Mouse (Mus musculus) lung, postnatal 0 days (tissue): ENCODE results near the gene Zc3h13. TPM values are rescaled to one million over a fixed set of nuclear protein-coding genes. Genes with fewer than 3 reads are reported as not detected.

Experiments
- ATAC-seq: fragments of 200-750 bp; cut with Nextera tagmentation; 2 replicates; pipeline ENCODE4 v1.8.0; 2017; ENCODE audit warnings: moderate library complexity
- DNase-seq: peaks from one replicate; pipeline ENCODE4 v3.0.0-alpha.2; 2016; ENCODE audit warnings: low spot score
- H3K27ac ChIP-seq: fragments of 300-500 bp; sonication (generic); 2 replicates; pipeline ENCODE4 v1.5.1; 2014; ENCODE audit warnings: antibody characterized with exemption, mild to moderate bottlenecking, low read length, mixed read lengths
- H3K27me3 ChIP-seq: fragments of 300-500 bp; sonication (generic); replicated peaks from 2 replicates; pipeline ENCODE4 v1.6.1; 2014; ENCODE audit warnings: low read length, mixed read lengths; ENCODE audit not compliant: insufficient read depth
- H3K36me3 ChIP-seq: fragments of 300-500 bp; sonication (generic); 2 replicates; pipeline ENCODE4 v1.6.1; 2014; ENCODE audit warnings: low read length, mixed read lengths; ENCODE audit not compliant: insufficient read depth
- H3K4me1 ChIP-seq: fragments of 300-500 bp; sonication (generic); 2 replicates; pipeline ENCODE4 v1.6.1; 2014; ENCODE audit warnings: antibody characterized with exemption, low read depth, low read length, mixed read lengths; ENCODE audit not compliant: insufficient read depth
- H3K4me2 ChIP-seq: fragments of 300-500 bp; sonication (generic); replicated peaks from 2 replicates; pipeline ENCODE4 v1.6.1; 2014; ENCODE audit warnings: low read depth, mild to moderate bottlenecking, low read length, moderate library complexity, mixed read lengths
- H3K4me3 ChIP-seq: fragments of 300-500 bp; sonication (generic); 2 replicates; pipeline ENCODE4 v1.5.1; 2014; ENCODE audit warnings: low read depth, low read length
- H3K9ac ChIP-seq: fragments of 300-500 bp; sonication (generic); replicated peaks from 2 replicates; pipeline ENCODE4 v1.6.1; 2014; ENCODE audit warnings: low read depth, mild to moderate bottlenecking
- H3K9me3 ChIP-seq: fragments of 300-500 bp; sonication (generic); 2 replicates; pipeline ENCODE4 v1.6.1; 2016; ENCODE audit warnings: low read length, mixed read lengths
- CTCF ChIP-seq: IDR thresholded peaks from 2 replicates; pipeline ENCODE4 v1.5.1; 2016; ENCODE audit warnings: antibody characterized with exemption, mild to moderate bottlenecking
- EP300 ChIP-seq: IDR thresholded peaks from 2 replicates; pipeline ENCODE4 v1.6.1; 2016; ENCODE audit warnings: antibody characterized with exemption, mild to moderate bottlenecking, control low read depth
- WGBS: fragments of 180-500 bp; shearing (Covaris S2); extraction: QIAGEN DNeasy Blood & Tissue Kit; methylation state at CpG from one replicate; pipeline ENCODE4 v1.1.7; 2014; 5-methylcytosine and 5-hydroxymethylcytosine counted together
- microRNA-seq: library from miRNA; unstranded; fragments of <30 nt; microRNA quantifications from one replicate; pipeline ENCODE4, GENCODE M21; 2016
- polyA plus RNA-seq: library from polyadenylated mRNA; unstranded; fragments of >200 nt; fragmentation: Nextera tagmentation; extraction: Ambion mirVana; gene quantifications from 2 replicates; pipeline ENCODE4 v1.2.1, GENCODE M21; 2015

The Zc3h13 gene
- polyA plus RNA-seq, 1 experiment from 2014 or later, result 24.3 TPM

DNA sequence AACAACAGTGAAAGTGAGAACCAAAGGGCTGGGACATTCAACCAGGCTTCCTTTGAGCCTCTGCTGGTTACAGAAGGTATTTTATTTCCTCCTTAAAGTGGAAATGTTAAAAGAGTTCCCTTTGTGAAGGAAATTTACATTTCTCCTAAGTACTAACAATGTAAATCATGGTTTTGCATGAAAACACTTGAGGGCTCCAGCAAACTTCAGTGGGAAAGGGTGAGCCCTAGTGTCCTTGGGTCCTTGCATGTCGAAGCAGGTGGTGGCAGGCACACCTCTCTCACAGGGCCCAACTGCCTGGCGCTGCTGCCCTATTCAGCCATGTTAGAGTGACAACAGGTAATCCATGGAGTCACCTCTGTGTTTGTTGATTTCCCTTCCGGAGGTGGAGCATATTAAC is 83.3 kb downstream of the Zc3h13 start:
- no peaks in the 10 kb centered on the region for H3K27me3 ChIP-seq
- H3K9me3 ChIP-seq, result no peaks in the 10 kb centered on the region
- no peak overlapping the region for H3K4me3 ChIP-seq
- no peak for DNase-seq
- H3K27ac ChIP-seq, result no peak overlapping the region
- H3K4me2 ChIP-seq, result no peak overlapping the region
- H3K36me3 ChIP-seq, result no peaks in the 10 kb centered on the region
- 25% methylated on average over 3 of the region's 3 CpGs for whole genome bisulfite sequencing
- H3K4me1 ChIP-seq, result no peaks in the 10 kb centered on the region
- no peak for ATAC-seq
- TF ChIP-seq EP300 (no peak), CTCF (no peak)
- H3K9ac ChIP-seq, result no peak overlapping the region

GRCm38 (mm10) chr14:75369880-75370279 is 85.7 kb downstream of the Zc3h13 start:
- Histone ChIP-seq H3K4me1 (no peaks in the 10 kb centered on the region), H3K4me2 (no peak overlapping the region), H3K9me3 (no peaks in the 10 kb centered on the region), H3K27me3 (no peaks in the 10 kb centered on the region), H3K36me3 (no peaks in the 10 kb centered on the region), H3K4me3 (no peak overlapping the region), H3K27ac (no peak overlapping the region), H3K9ac (no peak overlapping the region)
- no peak for TF ChIP-seq EP300
- TF ChIP-seq CTCF, result no peak
- ATAC-seq (no peak), DNase-seq (no peak)
- WGBS, result 55% methylated on average over 5 of the region's 5 CpGs

DNA sequence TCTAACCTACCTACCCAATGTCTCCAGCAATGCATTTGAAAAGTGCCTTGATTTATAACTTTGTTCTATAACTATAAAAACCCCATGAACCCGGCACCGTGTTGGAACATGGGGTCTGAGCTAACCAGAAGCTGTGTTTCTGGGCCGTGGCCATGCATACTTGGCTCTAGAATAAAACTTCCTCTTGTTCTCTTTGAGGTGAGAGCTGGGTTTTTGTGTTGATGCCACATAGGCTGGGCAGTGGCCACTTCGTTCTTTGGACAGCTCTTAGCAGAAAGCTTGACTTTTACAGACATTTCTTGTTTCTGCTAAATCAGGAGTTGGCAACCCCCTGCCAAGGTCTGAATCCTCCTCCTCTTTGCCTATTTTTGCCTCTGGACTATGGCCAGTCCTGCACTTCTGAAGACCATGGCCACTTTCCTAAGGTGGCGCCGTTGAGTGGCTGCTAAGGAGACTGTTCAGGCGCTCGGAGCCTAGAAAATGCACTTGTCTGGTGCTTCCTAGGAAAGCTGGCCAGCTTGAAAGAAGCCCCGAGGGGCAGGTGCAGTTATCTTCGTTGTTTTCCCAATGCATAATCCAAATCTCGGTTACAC is 90.9 kb downstream of the Zc3h13 start:
- H3K4me1 ChIP-seq, result no peaks in the 10 kb centered on the region
- DNase-seq, result no peak

GRCm38 (mm10) chr14:75376256-75376655 is 92.1 kb downstream of the Zc3h13 start:
- no peak overlapping the region for H3K4me3 ChIP-seq
- no peak for TF ChIP-seq CTCF
- TF ChIP-seq EP300, result no peak
- no peak overlapping the region for H3K9ac ChIP-seq
- no peak for DNase-seq
- H3K4me2 ChIP-seq, result no peak overlapping the region
- no peaks in the 10 kb centered on the region for H3K27me3 ChIP-seq
- no peak for ATAC-seq
- H3K4me1 ChIP-seq, result no peaks in the 10 kb centered on the region
- no peak overlapping the region for H3K27ac ChIP-seq
- H3K36me3 ChIP-seq, result no peaks in the 10 kb centered on the region
- no peaks in the 10 kb centered on the region for H3K9me3 ChIP-seq
- 28% methylated on average over 2 of the region's 2 CpGs for WGBS

More for the DNA sequence above, 90.9 kb downstream of the Zc3h13 start:
- H3K9ac ChIP-seq, result no peak overlapping the region
- WGBS, result 59% methylated on average over 11 of the region's 11 CpGs
- TF ChIP-seq EP300 (no peak), CTCF (no peak)
- H3K4me3 ChIP-seq, result no peak overlapping the region
- no peaks in the 10 kb centered on the region for H3K27me3 ChIP-seq
- no peaks in the 10 kb centered on the region for H3K36me3 ChIP-seq
- H3K27ac ChIP-seq, result no peak overlapping the region
- no peak overlapping the region for H3K4me2 ChIP-seq
- H3K9me3 ChIP-seq, result no peaks in the 10 kb centered on the region
- ATAC-seq, result no peak

DNA sequence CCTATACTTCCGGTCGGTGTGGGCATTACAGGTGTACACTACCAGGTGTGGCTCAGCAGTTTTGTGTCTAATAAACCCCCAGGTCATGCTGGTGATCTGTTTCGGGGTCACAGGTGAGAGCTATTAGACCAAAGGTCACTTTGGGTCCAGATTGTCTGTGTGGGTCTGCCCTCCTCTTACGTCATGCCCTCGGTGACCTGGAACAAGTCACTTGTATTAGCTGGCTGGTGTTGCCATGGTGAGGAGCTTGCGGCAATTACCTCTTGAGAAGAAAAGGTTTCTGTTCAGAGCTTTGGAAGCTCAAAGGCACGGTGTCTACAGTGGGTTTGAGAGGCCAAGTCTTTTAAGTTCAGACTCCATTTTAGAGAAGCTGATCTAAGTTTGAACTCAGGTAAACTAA is 93.4 kb downstream of the Zc3h13 start:
- Histone ChIP-seq H3K27ac (no peak overlapping the region), H3K27me3 (no peaks in the 10 kb centered on the region), H3K9me3 (no peaks in the 10 kb centered on the region), H3K9ac (no peak overlapping the region), H3K4me2 (no peak overlapping the region), H3K36me3 (no peaks in the 10 kb centered on the region), H3K4me1 (no peaks in the 10 kb centered on the region), H3K4me3 (no peak overlapping the region)
- 52% methylated on average over 7 of the region's 7 CpGs for WGBS
- ATAC-seq, result peak; percentile 57
- no peak for TF ChIP-seq EP300
- no peak for TF ChIP-seq CTCF
- peak; percentile 50 for DNase-seq

Small RNA genes lying within 50 kb of the gene (microRNA-seq; reads per million reads assigned to microRNA genes)
- gene Gm44482, result not detected

Other genes with a start within 250 kb of the Zc3h13 start
- 0.06 and 0.17 TPM in 2 replicates for gene Lrrc63, start 153.5 kb upstream of the Zc3h13 start, polyA plus RNA-seq
- 73.7 and 89.5 TPM in 2 replicates for gene Lcp1, start 153.3 kb upstream of the Zc3h13 start, polyA plus RNA-seq
- not detected in 2 replicates for gene Cpb2, start 42.1 kb upstream of the Zc3h13 start, polyA plus RNA-seq
- not detected in 2 replicates for gene Siah3, start 171.6 kb downstream of the Zc3h13 start, polyA plus RNA-seq